Mouse (Mus musculus) urinary bladder, postnatal 36 days (tissue): ENCODE results near the gene Gm48551.

Source experiments
- DNase-seq, 2 experiments: peaks; one replicate each; pipeline ENCODE4 v3.0.0; 2022; ENCODE audit warnings: low spot score in 2 of 2, mixed read lengths in 1 of 2

The Gm48551 gene

GRCm38 (mm10) chr10:81403511-81403910, 19.2 kb downstream of the Gm48551 start:
- no peak for DNase-seq

- no peak for DNase-seq
These were observed 19.8 kb downstream of the Gm48551 start for GRCm38 (mm10) chr10:81404082-81404481.

GRCm38 (mm10) chr10:81404720-81405119, 20.5 kb downstream of the Gm48551 start:
- no peak for DNase-seq

GRCm38 (mm10) chr10:81405588-81406201, 21.4 kb downstream of the Gm48551 start:
- DNase-seq, result no peak

GRCm38 (mm10) chr10:81406504-81407440, 22.5 kb downstream of the Gm48551 start:
- no peak for DNase-seq

- DNase-seq, result peak; percentile 78 to 79
These were observed 23.5 kb downstream of the Gm48551 start for GRCm38 (mm10) chr10:81407539-81408423.

- DNase-seq, result no peak
These were observed 24.1 kb downstream of the Gm48551 start for GRCm38 (mm10) chr10:81408424-81408729.

- DNase-seq, result peak; percentile 68 to 82
These were observed 24.6 kb downstream of the Gm48551 start for GRCm38 (mm10) chr10:81408871-81409291.

GRCm38 (mm10) chr10:81409330-81409729, 25.1 kb downstream of the Gm48551 start:
- DNase-seq, result no peak

GRCm38 (mm10) chr10:81410350-81410749, 26.1 kb downstream of the Gm48551 start:
- DNase-seq, result no peak

GRCm38 (mm10) chr10:81410981-81411380, 26.7 kb downstream of the Gm48551 start:
- no peak for DNase-seq

GRCm38 (mm10) chr10:81411471-81412400, 27.5 kb downstream of the Gm48551 start:
- peak; percentile 56 to 86 for DNase-seq

- no peak for DNase-seq
These were observed 28.5 kb downstream of the Gm48551 start for GRCm38 (mm10) chr10:81412586-81413309.

- DNase-seq, result peak; percentile 74 to 89
These were observed 29.3 kb downstream of the Gm48551 start for GRCm38 (mm10) chr10:81413310-81414261.

GRCm38 (mm10) chr10:81414682-81415081, 30.4 kb downstream of the Gm48551 start:
- no peak for DNase-seq

GRCm38 (mm10) chr10:81415146-81415545, 30.9 kb downstream of the Gm48551 start:
- DNase-seq, result no peak

GRCm38 (mm10) chr10:81415549-81416310, 31.5 kb downstream of the Gm48551 start:
- no peak for DNase-seq

GRCm38 (mm10) chr10:81416581-81417226, 32.4 kb downstream of the Gm48551 start:
- peak; percentile 68 to 84 for DNase-seq
